Mouse (Mus musculus) embryonic facial prominence, embryonic 15.5 days (tissue): ENCODE results near the gene Znrf3. TPM values are rescaled to one million over a fixed set of nuclear protein-coding genes. Genes with fewer than 3 reads are reported as not detected.

Experiments used
- ATAC-seq: fragments of 200-750 bp; cut with Nextera tagmentation; 2 replicates; pipeline ENCODE4 v1.8.0; 2017; ENCODE audit warnings: low read depth, moderate TSS enrichment; ENCODE audit not compliant: insufficient number of reproducible peaks, low FRiP score, low TSS enrichment
- H3K27ac ChIP-seq: fragments of 300-500 bp; sonication (generic); replicated peaks from 2 replicates; pipeline ENCODE4 v1.5.1; 2015; ENCODE audit warnings: mild to moderate bottlenecking, inconsistent platforms
- H3K27me3 ChIP-seq: fragments of 300-500 bp; sonication (generic); 2 replicates; pipeline ENCODE4 v1.6.1; 2015; ENCODE audit warnings: inconsistent platforms
- H3K36me3 ChIP-seq: fragments of 300-500 bp; sonication (generic); 2 replicates; pipeline ENCODE4 v1.6.1; 2015; ENCODE audit warnings: mild to moderate bottlenecking, inconsistent platforms
- H3K4me1 ChIP-seq: fragments of 300-500 bp; sonication (generic); 2 replicates; pipeline ENCODE4 v1.6.1; 2015; ENCODE audit warnings: inconsistent platforms
- H3K4me2 ChIP-seq: fragments of 300-500 bp; sonication (generic); replicated peaks from 2 replicates; pipeline ENCODE4 v1.6.1; 2015; ENCODE audit warnings: mild to moderate bottlenecking, inconsistent platforms
- H3K4me3 ChIP-seq: fragments of 300-500 bp; sonication (generic); replicated peaks from 2 replicates; pipeline ENCODE4 v1.5.1; 2015; ENCODE audit warnings: mild to moderate bottlenecking, inconsistent platforms
- H3K9ac ChIP-seq: fragments of 300-500 bp; sonication (generic); 2 replicates; pipeline ENCODE4 v1.6.1; 2015; ENCODE audit warnings: inconsistent platforms
- H3K9me3 ChIP-seq: fragments of 300-500 bp; sonication (generic); replicated peaks from 2 replicates; pipeline ENCODE4 v1.6.1; 2016; ENCODE audit warnings: inconsistent platforms
- WGBS: fragments of 180-500 bp; shearing (Covaris S2); methylation state at CpG from one replicate; pipeline ENCODE4 v1.1.7; 2015; 5-methylcytosine and 5-hydroxymethylcytosine counted together
- polyA plus RNA-seq: library from polyadenylated mRNA; unstranded; fragments of >200 nt; fragmentation: Nextera tagmentation; extraction: Ambion mirVana; gene quantifications from 2 replicates; pipeline ENCODE4 v1.2.1, GENCODE M21; 2015

Gene Znrf3
- polyA plus RNA-seq, 1 experiment from 2014 or later: 16.9 TPM

DNA sequence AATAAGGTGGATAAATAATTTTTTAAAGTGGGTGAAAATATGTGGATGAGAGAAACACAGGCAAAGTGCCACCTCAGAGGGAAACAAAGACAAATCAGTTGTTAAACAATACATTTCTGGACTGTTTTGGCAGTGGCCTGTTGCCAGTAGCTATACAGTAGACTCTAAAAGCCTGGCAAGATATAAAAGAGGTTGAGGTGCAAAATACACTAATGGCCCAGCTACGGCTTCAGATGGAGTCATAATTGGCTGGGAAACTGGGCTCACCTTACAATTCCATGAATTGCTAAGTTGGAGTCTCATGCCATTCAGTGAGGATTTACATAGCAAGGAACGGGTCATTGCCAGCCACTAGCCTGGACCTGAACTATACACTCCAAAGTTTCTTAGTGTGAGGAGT, 62.0 kb downstream of the Znrf3 start:
- WGBS: 66% methylated on average over 2 of the region's 2 CpGs
- no peak for ATAC-seq

DNA sequence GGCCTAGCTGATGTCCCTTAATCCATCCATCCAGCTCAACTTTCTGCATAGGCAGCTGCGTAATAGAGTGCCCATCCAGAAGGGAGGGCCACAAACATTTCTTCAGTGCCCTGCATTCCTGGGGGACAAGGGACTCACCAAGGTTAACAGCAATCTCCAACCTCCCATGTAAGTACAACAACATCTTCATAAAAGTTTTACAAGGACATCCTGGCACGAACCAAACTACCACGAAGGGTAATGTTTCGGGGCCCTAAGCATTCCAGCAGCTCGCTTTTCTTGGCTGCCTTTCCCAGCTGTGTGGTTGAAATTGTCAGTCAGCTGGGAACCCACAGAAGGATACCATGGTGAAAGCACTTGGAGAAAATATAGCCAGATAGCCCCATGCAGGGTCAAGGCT, 63.4 kb downstream of the Znrf3 start:
- 42% methylated on average over 5 of the region's 5 CpGs for WGBS
- no peak for ATAC-seq

More for the DNA sequence above, 62.0 kb downstream of the Znrf3 start:
- H3K27ac ChIP-seq: no peak overlapping the region
- H3K36me3 ChIP-seq: no peaks in the 10 kb centered on the region
- no peaks in the 10 kb centered on the region for H3K9me3 ChIP-seq
- peaks cover 13% of the 10 kb centered on the region for H3K4me1 ChIP-seq
- no peaks in the 10 kb centered on the region for H3K27me3 ChIP-seq
- H3K4me2 ChIP-seq: no peak overlapping the region
- no peak overlapping the region for H3K9ac ChIP-seq
- no peak overlapping the region for H3K4me3 ChIP-seq

DNA sequence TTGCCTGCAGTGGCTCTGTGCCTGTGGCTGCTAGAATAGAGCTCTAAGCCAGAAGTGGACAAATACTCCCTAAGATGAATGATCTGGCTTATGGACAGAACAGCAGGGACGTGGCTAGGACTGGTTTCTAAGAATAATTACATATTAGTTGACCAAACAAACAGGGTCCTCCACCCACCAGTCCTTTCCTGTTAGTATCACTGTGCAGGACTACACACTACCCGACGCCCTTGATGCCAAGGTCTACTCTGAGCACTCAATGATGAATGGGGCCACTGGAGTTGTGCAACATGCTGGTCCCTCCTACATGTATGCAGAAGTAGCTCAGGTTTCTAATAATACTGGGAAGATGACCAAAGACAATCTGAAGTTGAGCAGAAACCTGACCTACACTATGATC, 64.4 kb downstream of the Znrf3 start:
- H3K27me3 ChIP-seq: no peaks in the 10 kb centered on the region
- H3K9ac ChIP-seq: no peak overlapping the region
- H3K4me1 ChIP-seq: peaks cover 13% of the 10 kb centered on the region
- no peak overlapping the region for H3K27ac ChIP-seq
- no peaks in the 10 kb centered on the region for H3K36me3 ChIP-seq
- WGBS: 76% methylated on average over 3 of the region's 3 CpGs
- no peaks in the 10 kb centered on the region for H3K9me3 ChIP-seq
- H3K4me2 ChIP-seq: no peak overlapping the region
- H3K4me3 ChIP-seq: no peak overlapping the region
- ATAC-seq: no peak

More for the DNA sequence above, 63.4 kb downstream of the Znrf3 start:
- Histone ChIP-seq H3K27me3 (no peaks in the 10 kb centered on the region), H3K4me3 (no peak overlapping the region), H3K27ac (no peak overlapping the region; the same call in 1 of the 2 replicates), H3K36me3 (no peaks in the 10 kb centered on the region), H3K9ac (no peak overlapping the region), H3K9me3 (no peaks in the 10 kb centered on the region), H3K4me2 (no peak overlapping the region), H3K4me1 (peaks cover 13% of the 10 kb centered on the region)

DNA sequence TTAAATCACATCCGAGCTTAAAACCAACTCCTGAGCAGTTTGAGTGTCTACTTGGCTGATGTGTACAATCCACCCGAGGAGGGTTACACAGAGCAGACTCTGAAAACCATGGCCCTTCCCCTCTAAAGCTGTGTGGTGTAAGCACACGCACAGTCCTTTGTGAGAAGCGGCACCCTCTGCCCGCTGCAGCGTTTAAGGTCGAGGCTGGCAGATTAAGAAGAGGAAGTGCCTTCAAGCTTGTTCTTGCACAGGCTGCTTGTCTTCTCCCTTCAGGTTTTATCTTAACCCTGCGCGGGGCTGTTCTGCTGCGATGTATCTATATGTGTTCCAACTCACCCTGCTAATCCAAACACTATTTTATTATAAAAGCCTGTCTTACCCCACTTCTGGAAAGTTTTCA, 75.5 kb downstream of the Znrf3 start:
- Histone ChIP-seq H3K27me3 (no peaks in the 10 kb centered on the region), H3K9me3 (no peaks in the 10 kb centered on the region), H3K4me3 (no peak overlapping the region), H3K36me3 (no peaks in the 10 kb centered on the region), H3K4me2 (no peak overlapping the region), H3K9ac (no peak overlapping the region), H3K27ac (no peak overlapping the region), H3K4me1 (no peaks in the 10 kb centered on the region)
- no peak for ATAC-seq
- 57% methylated on average over 10 of the region's 10 CpGs for WGBS

DNA sequence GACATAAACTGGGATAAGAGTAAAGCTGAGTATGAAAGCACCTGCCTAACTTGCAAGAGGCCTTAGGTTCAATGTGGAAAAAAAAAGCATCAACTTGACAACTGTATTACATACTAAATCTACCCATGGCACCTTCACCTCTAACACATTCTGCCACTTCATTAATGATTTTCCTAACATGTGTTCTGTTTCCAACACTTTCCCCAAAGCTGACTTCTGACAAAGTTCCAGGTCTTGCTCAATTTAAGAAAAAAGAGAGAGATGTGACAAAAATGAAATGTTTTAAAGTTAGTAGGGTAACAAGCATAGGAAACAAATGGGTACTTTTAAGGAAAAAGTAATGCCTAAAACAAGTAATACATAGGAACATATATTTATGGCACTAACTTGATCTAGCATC, 76.2 kb downstream of the Znrf3 start:
- Histone ChIP-seq H3K36me3 (no peaks in the 10 kb centered on the region), H3K9ac (no peak overlapping the region), H3K4me3 (no peak overlapping the region), H3K27ac (no peak overlapping the region), H3K4me2 (no peak overlapping the region), H3K27me3 (no peaks in the 10 kb centered on the region), H3K4me1 (no peaks in the 10 kb centered on the region), H3K9me3 (no peaks in the 10 kb centered on the region)
- ATAC-seq: no peak

DNA sequence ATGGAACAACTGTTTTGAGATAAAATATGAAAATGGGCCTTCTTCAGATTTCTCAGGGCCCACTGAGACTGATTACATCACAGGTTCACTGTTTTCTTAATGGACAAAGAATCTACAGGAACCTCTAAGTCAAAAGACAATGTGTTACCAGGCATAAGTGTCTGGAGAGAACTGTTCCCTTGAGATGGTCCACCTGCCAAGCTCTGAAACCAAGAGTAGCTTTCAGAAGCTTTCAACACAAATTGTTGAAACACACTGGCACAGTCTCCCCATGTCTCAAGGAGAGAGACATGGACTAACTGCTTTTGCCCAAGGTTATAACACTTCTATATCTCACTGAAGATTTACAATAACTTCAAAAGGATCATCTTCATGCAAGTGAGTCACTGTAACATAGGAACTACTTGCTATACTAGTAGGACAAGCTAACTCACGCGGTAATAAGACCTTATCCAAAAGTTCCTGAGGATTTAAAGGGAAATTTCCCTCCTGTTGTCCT, 89.3 kb downstream of the Znrf3 start:
- no peak for ATAC-seq
- H3K27ac ChIP-seq: no peak overlapping the region
- no peak overlapping the region for H3K9ac ChIP-seq
- no peak overlapping the region for H3K4me3 ChIP-seq
- H3K4me2 ChIP-seq: no peak overlapping the region
- no peaks in the 10 kb centered on the region for H3K9me3 ChIP-seq
- H3K36me3 ChIP-seq: no peaks in the 10 kb centered on the region
- no peaks in the 10 kb centered on the region for H3K27me3 ChIP-seq
- peaks cover 5% of the 10 kb centered on the region; the same call in 1 of the 2 replicates for H3K4me1 ChIP-seq
- 77% methylated on average over 2 of the region's 2 CpGs for WGBS

DNA sequence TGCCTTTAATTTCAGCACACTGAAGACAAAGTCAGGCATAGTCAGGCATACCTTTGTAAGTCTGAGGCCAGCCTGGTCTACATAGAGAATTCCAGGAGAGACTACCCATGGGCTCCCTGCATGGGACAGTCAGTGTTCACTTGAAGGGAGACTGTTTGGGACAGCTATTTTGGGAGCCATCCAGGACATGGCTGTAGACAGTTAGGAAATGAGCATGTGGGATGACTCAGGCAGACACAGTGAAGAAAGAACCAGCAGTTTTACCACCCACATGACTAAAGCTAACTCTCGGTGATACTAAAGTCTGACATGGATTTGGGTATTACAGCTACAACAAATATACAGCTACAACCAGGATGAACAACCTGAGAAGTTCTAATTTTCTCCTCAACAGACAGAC, 89.9 kb downstream of the Znrf3 start:
- no peaks in the 10 kb centered on the region for H3K9me3 ChIP-seq

DNA sequence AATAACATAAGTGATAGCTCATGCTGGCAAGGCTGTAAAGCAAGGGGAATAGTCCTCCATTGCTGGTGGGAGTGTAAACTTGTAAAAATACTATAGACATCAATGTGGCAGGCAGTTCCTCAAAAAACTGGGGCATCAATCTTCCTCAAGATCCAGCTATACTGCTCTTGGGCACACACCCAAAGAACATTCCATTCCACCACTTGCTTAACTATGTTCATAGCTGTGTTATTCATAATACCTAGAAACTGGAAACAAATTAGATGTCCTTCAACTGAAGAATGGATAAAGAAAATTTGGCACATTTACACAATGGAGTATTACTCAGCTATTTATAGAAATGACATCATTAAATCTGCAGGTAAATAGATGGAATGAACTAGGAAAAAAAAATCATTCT, 91.6 kb downstream of the Znrf3 start:
- peaks cover 7% of the 10 kb centered on the region; the same call in 1 of the 2 replicates for H3K4me1 ChIP-seq
- no peak overlapping the region for H3K9ac ChIP-seq
- no peaks in the 10 kb centered on the region for H3K27me3 ChIP-seq
- no peaks in the 10 kb centered on the region for H3K36me3 ChIP-seq
- H3K4me2 ChIP-seq: no peak overlapping the region
- ATAC-seq: no peak
- no peak overlapping the region for H3K27ac ChIP-seq
- H3K4me3 ChIP-seq: no peak overlapping the region
- H3K9me3 ChIP-seq: no peaks in the 10 kb centered on the region

More for the DNA sequence above, 89.9 kb downstream of the Znrf3 start:
- Histone ChIP-seq H3K27me3 (no peaks in the 10 kb centered on the region), H3K4me3 (no peak overlapping the region), H3K4me1 (peaks cover 5% of the 10 kb centered on the region; the same call in 1 of the 2 replicates), H3K36me3 (no peaks in the 10 kb centered on the region), H3K4me2 (no peak overlapping the region), H3K9ac (no peak overlapping the region), H3K27ac (no peak overlapping the region)
- ATAC-seq: no peak
- WGBS: 67% methylated on average over 1 of the region's 1 CpGs

DNA sequence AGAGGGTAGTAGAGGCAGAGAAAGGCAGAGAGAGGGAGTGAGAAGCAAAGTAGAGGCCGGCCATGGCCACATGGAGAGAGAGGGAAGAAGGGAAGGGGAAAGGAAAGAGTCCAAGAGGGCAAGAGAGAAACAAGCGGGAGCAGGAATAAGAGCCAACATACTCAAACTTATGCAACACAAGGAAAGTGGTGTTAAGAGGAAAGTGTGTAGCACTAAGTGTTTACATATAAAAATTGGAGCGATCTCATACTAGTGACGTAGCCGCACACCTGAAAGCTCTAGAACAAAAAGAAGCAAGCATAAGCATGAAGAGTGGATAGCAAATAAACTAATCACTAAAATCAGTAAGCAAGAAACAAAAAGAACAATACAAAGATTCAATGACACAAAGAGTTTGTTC, 95.2 kb downstream of the Znrf3 start:
- peaks cover 8% of the 10 kb centered on the region; the same call in 1 of the 2 replicates for H3K4me1 ChIP-seq
- no peak overlapping the region for H3K9ac ChIP-seq
- H3K9me3 ChIP-seq: no peaks in the 10 kb centered on the region
- no peak overlapping the region for H3K27ac ChIP-seq
- H3K36me3 ChIP-seq: no peaks in the 10 kb centered on the region
- H3K4me3 ChIP-seq: no peak overlapping the region
- H3K27me3 ChIP-seq: no peaks in the 10 kb centered on the region
- WGBS: 95% methylated on average over 5 of the region's 5 CpGs
- no peak overlapping the region for H3K4me2 ChIP-seq
- ATAC-seq: no peak

DNA sequence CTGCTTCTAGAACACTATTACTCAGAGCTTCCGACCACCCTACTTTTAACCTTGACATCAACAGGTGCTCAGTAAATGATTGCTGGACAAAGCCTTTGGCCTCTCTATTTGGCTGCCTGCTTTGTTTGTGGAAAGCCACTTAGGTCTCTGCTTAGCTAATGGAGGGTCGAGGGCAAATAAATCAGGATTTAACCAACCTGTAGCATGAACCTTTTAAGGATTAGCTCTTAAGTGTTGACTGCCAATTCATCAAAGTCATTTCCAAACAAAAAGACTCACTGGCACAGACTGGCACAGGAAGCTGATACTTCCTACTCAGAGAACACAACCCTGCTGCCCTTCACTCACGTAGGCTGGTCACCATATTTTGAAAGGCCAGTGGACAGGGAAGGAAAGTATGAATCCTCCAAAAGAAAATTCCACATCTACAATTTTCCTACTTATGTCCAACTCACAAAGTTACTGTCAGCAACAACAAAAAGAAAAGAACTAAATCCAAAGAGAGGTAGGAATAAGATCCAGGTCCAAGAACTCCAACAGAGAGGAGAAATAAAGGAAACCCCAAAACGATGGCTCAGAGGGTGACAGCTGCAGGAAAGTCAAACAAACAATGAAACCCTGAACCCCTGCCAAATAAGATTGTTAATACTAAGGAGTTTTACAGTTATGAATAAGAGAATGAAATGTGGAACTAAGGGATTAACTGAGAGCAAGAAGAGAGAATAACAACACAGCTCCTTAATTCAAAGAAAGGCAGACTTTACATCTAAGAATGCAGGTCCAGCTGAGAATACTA, 97.6 kb downstream of the Znrf3 start:
- Histone ChIP-seq H3K36me3 (no peaks in the 10 kb centered on the region), H3K4me1 (peaks cover 8% of the 10 kb centered on the region; the same call in 1 of the 2 replicates), H3K4me3 (no peak overlapping the region), H3K4me2 (no peak overlapping the region), H3K9ac (no peak overlapping the region), H3K27ac (no peak overlapping the region), H3K27me3 (no peaks in the 10 kb centered on the region), H3K9me3 (no peaks in the 10 kb centered on the region)
- 62% methylated on average over 4 of the region's 4 CpGs for WGBS
- ATAC-seq: no peak

DNA sequence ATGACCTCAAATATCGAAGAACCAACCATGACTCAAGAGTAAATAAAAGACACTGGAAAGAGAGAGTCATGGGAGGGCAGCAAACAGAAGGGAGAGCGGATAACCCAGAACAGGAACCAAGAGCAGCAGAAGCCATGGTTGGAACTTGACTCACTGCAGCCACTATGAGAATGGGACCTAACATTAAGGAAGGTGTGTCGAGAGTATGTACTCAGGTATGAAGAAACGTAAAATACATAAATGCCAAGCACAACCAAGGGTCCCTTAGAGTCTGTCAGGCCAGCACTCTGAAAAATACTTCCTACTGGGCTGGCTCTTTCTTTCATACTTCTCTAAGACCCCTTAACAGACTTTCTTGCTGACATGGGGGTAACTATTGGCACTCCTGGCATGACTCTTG, 100.9 kb downstream of the Znrf3 start:
- Histone ChIP-seq H3K36me3 (no peaks in the 10 kb centered on the region), H3K9me3 (no peaks in the 10 kb centered on the region), H3K27me3 (no peaks in the 10 kb centered on the region), H3K4me1 (peaks cover 8% of the 10 kb centered on the region; the same call in 1 of the 2 replicates), H3K9ac (no peak overlapping the region), H3K27ac (no peak overlapping the region), H3K4me3 (no peak overlapping the region), H3K4me2 (no peak overlapping the region)
- 88% methylated on average over 4 of the region's 4 CpGs for WGBS
- no peak for ATAC-seq

DNA sequence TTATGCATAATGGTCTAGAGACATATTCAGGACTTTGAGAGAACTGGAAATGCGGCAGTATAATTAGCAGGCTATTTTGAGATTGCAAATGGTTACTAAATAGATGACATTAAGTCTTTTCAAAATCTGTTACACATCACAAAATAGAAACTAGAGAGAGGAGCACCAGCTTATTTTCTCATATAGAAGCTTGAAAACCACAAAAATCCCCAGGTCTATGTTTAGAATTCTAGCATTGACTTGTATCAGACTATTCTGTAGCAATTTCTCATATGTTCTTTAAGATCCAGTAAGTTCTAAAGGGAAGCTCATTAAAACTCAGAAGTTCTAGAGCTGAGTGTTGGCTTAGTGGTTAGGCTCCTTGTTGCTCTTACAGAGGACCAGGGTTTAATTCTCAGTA, 104.9 kb downstream of the Znrf3 start:
- Histone ChIP-seq H3K27ac (no peak overlapping the region), H3K9me3 (no peaks in the 10 kb centered on the region), H3K4me1 (no peaks in the 10 kb centered on the region), H3K27me3 (no peaks in the 10 kb centered on the region), H3K9ac (no peak overlapping the region), H3K36me3 (0 out of 2 replicates have a peak, but pooled peaks cover 4% of the 10 kb centered on the region), H3K4me3 (no peak overlapping the region), H3K4me2 (no peak overlapping the region)
- WGBS: 86% methylated on average over 1 of the region's 1 CpGs
- no peak for ATAC-seq
